Mouse (Mus musculus) stomach, postnatal 0 days (tissue): ENCODE measurements around the gene Hck. TPM values are rescaled to one million over a fixed set of nuclear protein-coding genes. Genes with fewer than 3 reads are reported as not detected.

Source experiments
- ATAC-seq: fragments of 200-750 bp; cut with Nextera tagmentation; 2 replicates; pipeline ENCODE4 v1.8.0; 2017; ENCODE audit not compliant: low FRiP score, low TSS enrichment
- DNase-seq: peaks from one replicate; pipeline ENCODE4 v3.0.0-alpha.2; 2016; ENCODE audit warnings: low spot score
- H3K27ac ChIP-seq: fragments of 300-500 bp; sonication (generic); replicated peaks from 2 replicates; pipeline ENCODE4 v1.5.1; 2014; ENCODE audit warnings: mild to moderate bottlenecking, control low read depth
- H3K27me3 ChIP-seq: fragments of 300-500 bp; sonication (generic); 2 replicates; pipeline ENCODE4 v1.6.1; 2014; ENCODE audit warnings: low read length; ENCODE audit not compliant: control insufficient read depth, insufficient read depth
- H3K36me3 ChIP-seq: fragments of 300-500 bp; sonication (generic); 2 replicates; pipeline ENCODE4 v1.6.1; 2014; ENCODE audit warnings: low read length, mixed read lengths; ENCODE audit not compliant: control insufficient read depth, insufficient read depth
- H3K4me1 ChIP-seq: fragments of 300-500 bp; sonication (generic); replicated peaks from 2 replicates; pipeline ENCODE4 v1.6.1; 2014; ENCODE audit warnings: antibody characterized with exemption; ENCODE audit not compliant: control insufficient read depth, insufficient read depth
- H3K4me2 ChIP-seq: fragments of 300-500 bp; sonication (generic); replicated peaks from 2 replicates; pipeline ENCODE4 v1.6.1; 2014; ENCODE audit warnings: low read depth, mild to moderate bottlenecking, control low read depth, moderate library complexity
- H3K4me3 ChIP-seq: fragments of 300-500 bp; sonication (generic); 2 replicates; pipeline ENCODE4 v1.5.1; 2014; ENCODE audit warnings: low read depth, low read length, control low read depth
- H3K9ac ChIP-seq: fragments of 300-500 bp; sonication (generic); 2 replicates; pipeline ENCODE4 v1.6.1; 2014; ENCODE audit warnings: mild to moderate bottlenecking, low read length, control low read depth, mixed read lengths
- H3K9me3 ChIP-seq: fragments of 300-500 bp; sonication (generic); 2 replicates; pipeline ENCODE4 v1.6.1; 2016; ENCODE audit warnings: low read length; ENCODE audit not compliant: control insufficient read depth
- CTCF ChIP-seq: IDR thresholded peaks from 2 replicates; pipeline ENCODE4 v1.5.1; 2016; ENCODE audit warnings: antibody characterized with exemption, low read depth, mild to moderate bottlenecking, moderate library complexity
- EP300 ChIP-seq: optimal IDR thresholded peaks from 2 replicates; pipeline ENCODE3; 2016; ENCODE audit warnings: antibody characterized with exemption
- WGBS: fragments of 180-500 bp; shearing (Covaris S2); extraction: QIAGEN DNeasy Blood & Tissue Kit; methylation state at CpG from one replicate; pipeline ENCODE4 v1.1.7; 2014; 5-methylcytosine and 5-hydroxymethylcytosine counted together
- polyA plus RNA-seq: library from polyadenylated mRNA; unstranded; fragments of >200 nt; fragmentation: Nextera tagmentation; extraction: Ambion mirVana; gene quantifications from 2 replicates; pipeline ENCODE4 v1.2.1, GENCODE M21; 2015

The Hck gene
- polyA plus RNA-seq, 1 experiment from 2014 or later = 3.6 TPM

GRCm38 (mm10) chr2:153139996-153140613, 31.8 kb downstream of the Hck start:
- Histone ChIP-seq H3K4me2 (no peak overlapping the region), H3K27ac (no peak overlapping the region), H3K9ac (no peak overlapping the region), H3K9me3 (no peaks in the 10 kb centered on the region), H3K4me1 (no peaks in the 10 kb centered on the region), H3K36me3 (no peaks in the 10 kb centered on the region), H3K4me3 (no peak overlapping the region), H3K27me3 (no peaks in the 10 kb centered on the region)
- no peak for TF ChIP-seq CTCF
- TF ChIP-seq EP300 = no peak
- WGBS = 16% methylated on average over 9 of the region's 9 CpGs
- DNase-seq (no peak), ATAC-seq (no peak)

- H3K27me3 ChIP-seq = no peaks in the 10 kb centered on the region
- H3K27ac ChIP-seq = no peak overlapping the region
- no peak overlapping the region for H3K4me3 ChIP-seq
- peak; percentile 84 for TF ChIP-seq CTCF
- no peak for TF ChIP-seq EP300
- no peaks in the 10 kb centered on the region for H3K36me3 ChIP-seq
- DNase-seq (peak; percentile 52), ATAC-seq (no peak)
- WGBS = 22% methylated on average over 10 of the region's 10 CpGs
- no peak overlapping the region for H3K4me2 ChIP-seq
- no peaks in the 10 kb centered on the region for H3K4me1 ChIP-seq
- no peak overlapping the region for H3K9ac ChIP-seq
- H3K9me3 ChIP-seq = no peaks in the 10 kb centered on the region
These were observed 34.4 kb downstream of the Hck start for GRCm38 (mm10) chr2:153142620-153143199.

GRCm38 (mm10) chr2:153145346-153145745, 37.1 kb downstream of the Hck start:
- no peaks in the 10 kb centered on the region for H3K4me1 ChIP-seq
- no peak overlapping the region for H3K4me3 ChIP-seq
- H3K27ac ChIP-seq = no peak overlapping the region
- no peak for ATAC-seq
- TF ChIP-seq EP300 (no peak), CTCF (no peak)
- DNase-seq = no peak
- no peaks in the 10 kb centered on the region for H3K27me3 ChIP-seq
- no peaks in the 10 kb centered on the region for H3K9me3 ChIP-seq
- H3K4me2 ChIP-seq = no peak overlapping the region
- no peaks in the 10 kb centered on the region for H3K36me3 ChIP-seq
- WGBS = 72% methylated on average over 5 of the region's 5 CpGs
- no peak overlapping the region for H3K9ac ChIP-seq

GRCm38 (mm10) chr2:153147236-153147635, 39.0 kb downstream of the Hck start:
- no peak overlapping the region for H3K9ac ChIP-seq
- H3K36me3 ChIP-seq = no peaks in the 10 kb centered on the region
- no peak overlapping the region for H3K27ac ChIP-seq
- no peaks in the 10 kb centered on the region for H3K9me3 ChIP-seq
- H3K4me3 ChIP-seq = no peak overlapping the region
- no peak overlapping the region for H3K4me2 ChIP-seq
- WGBS = 72% methylated on average over 3 of the region's 3 CpGs
- DNase-seq (no peak), ATAC-seq (no peak)
- no peaks in the 10 kb centered on the region for H3K4me1 ChIP-seq
- TF ChIP-seq CTCF (no peak), EP300 (no peak)
- H3K27me3 ChIP-seq = no peaks in the 10 kb centered on the region

- no peaks in the 10 kb centered on the region for H3K27me3 ChIP-seq
- peak; percentile 91 for TF ChIP-seq CTCF
- TF ChIP-seq EP300 = no peak
- 0 out of 2 replicates have a peak, but pooled peaks have one; percentile 43 for ATAC-seq
- peak; percentile 77 for DNase-seq
- H3K36me3 ChIP-seq = no peaks in the 10 kb centered on the region
- WGBS = 17% methylated on average over 3 of the region's 3 CpGs
- H3K4me3 ChIP-seq = no peak overlapping the region
- H3K4me1 ChIP-seq = no peaks in the 10 kb centered on the region
- no peak overlapping the region for H3K4me2 ChIP-seq
- no peak overlapping the region for H3K9ac ChIP-seq
- H3K27ac ChIP-seq = no peak overlapping the region
- H3K9me3 ChIP-seq = no peaks in the 10 kb centered on the region
These were observed 39.4 kb downstream of the Hck start for GRCm38 (mm10) chr2:153147715-153148114.

GRCm38 (mm10) chr2:153149742-153150141, 41.5 kb downstream of the Hck start:
- no peaks in the 10 kb centered on the region for H3K4me1 ChIP-seq
- H3K4me3 ChIP-seq = no peak overlapping the region
- H3K27ac ChIP-seq = no peak overlapping the region
- H3K4me2 ChIP-seq = no peak overlapping the region
- no peaks in the 10 kb centered on the region for H3K9me3 ChIP-seq
- no peak for DNase-seq
- H3K9ac ChIP-seq = no peak overlapping the region
- ATAC-seq = no peak
- TF ChIP-seq EP300 = no peak
- TF ChIP-seq CTCF = no peak
- no peaks in the 10 kb centered on the region for H3K27me3 ChIP-seq
- 72% methylated on average over 3 of the region's 3 CpGs for WGBS
- H3K36me3 ChIP-seq = no peaks in the 10 kb centered on the region
